Mouse (Mus musculus) macrophage (primary cell): ENCODE data around the gene Cacna2d3. TPM values are rescaled to one million over a fixed set of nuclear protein-coding genes. Genes with fewer than 3 reads are reported as not detected.

Source experiments
- H3K27ac ChIP-seq: fragments of 350-480 bp; formaldehyde crosslinking; 2 replicates; pipeline ENCODE4 v1.9.0; 2021
- H3K36me3 ChIP-seq: fragments of 350-480 bp; formaldehyde crosslinking; 2 replicates; pipeline ENCODE4 v1.9.0; 2021; ENCODE audit errors: inconsistent target
- H3K4me3 ChIP-seq: fragments of 350-480 bp; formaldehyde crosslinking; 2 replicates; pipeline ENCODE4 v1.9.0; 2021; ENCODE audit errors: inconsistent target
- H3K79me2 ChIP-seq: fragments of 350-480 bp; formaldehyde crosslinking; 2 replicates; pipeline ENCODE4 v1.9.0; 2021; ENCODE audit errors: inconsistent target
- WGBS: methylation state at CpG from one replicate; pipeline ENCODE4 v1.1.7; 2026; ENCODE audit warnings: inconsistent platforms; ENCODE audit not compliant: missing documents; 5-methylcytosine and 5-hydroxymethylcytosine counted together
- polyA plus RNA-seq: library from polyadenylated mRNA; stranded (reverse); fragments of 250-400 nt; gene quantifications from 3 replicates; pipeline ENCODE4 v1.2.4, GENCODE M21; 2018; ENCODE audit warnings: inconsistent platforms

Cacna2d3 gene
- polyA plus RNA-seq, 1 experiment from 2014 or later, result not detected

GRCm38 (mm10) chr14:29696131-29696530 is 25.5 kb downstream of the Cacna2d3 start:
- no peaks in the 10 kb centered on the region for H3K79me2 ChIP-seq
- no peak overlapping the region for H3K4me3 ChIP-seq
- WGBS, result 3% methylated on average over 3 of the region's 3 CpGs
- H3K27ac ChIP-seq, result no peak overlapping the region
- H3K36me3 ChIP-seq, result no peaks in the 10 kb centered on the region

GRCm38 (mm10) chr14:29672436-29673050 is 49.1 kb downstream of the Cacna2d3 start:
- H3K36me3 ChIP-seq, result no peaks in the 10 kb centered on the region
- H3K79me2 ChIP-seq, result no peaks in the 10 kb centered on the region
- WGBS, result 29% methylated on average over 1 of the region's 1 CpGs
- no peak overlapping the region for H3K4me3 ChIP-seq
- H3K27ac ChIP-seq, result no peak overlapping the region

- no peak overlapping the region for H3K27ac ChIP-seq
- WGBS, result 81% methylated on average over 5 of the region's 5 CpGs
- H3K79me2 ChIP-seq, result no peaks in the 10 kb centered on the region
- no peaks in the 10 kb centered on the region for H3K36me3 ChIP-seq
- no peak overlapping the region for H3K4me3 ChIP-seq
These were observed 51.8 kb downstream of the Cacna2d3 start for GRCm38 (mm10) chr14:29669826-29670225.

GRCm38 (mm10) chr14:29657006-29657405 is 64.7 kb downstream of the Cacna2d3 start:
- no peaks in the 10 kb centered on the region for H3K36me3 ChIP-seq

GRCm38 (mm10) chr14:29650591-29650990 is 71.1 kb downstream of the Cacna2d3 start:
- WGBS, result 83% methylated on average over 5 of the region's 5 CpGs
- Histone ChIP-seq H3K4me3 (no peak overlapping the region), H3K27ac (no peak overlapping the region), H3K36me3 (no peaks in the 10 kb centered on the region), H3K79me2 (no peaks in the 10 kb centered on the region)

More at GRCm38 (mm10) chr14:29657006-29657405, 64.7 kb downstream of the Cacna2d3 start:
- WGBS, result 25% methylated on average over 1 of the region's 1 CpGs
- Histone ChIP-seq H3K4me3 (no peak overlapping the region), H3K27ac (no peak overlapping the region), H3K79me2 (no peaks in the 10 kb centered on the region)

- WGBS, result 81% methylated on average over 6 of the region's 6 CpGs
- Histone ChIP-seq H3K27ac (no peak overlapping the region), H3K4me3 (no peak overlapping the region), H3K36me3 (no peaks in the 10 kb centered on the region), H3K79me2 (no peaks in the 10 kb centered on the region)
These were observed 72.9 kb downstream of the Cacna2d3 start for GRCm38 (mm10) chr14:29648721-29649120.

- Histone ChIP-seq H3K27ac (no peak overlapping the region), H3K4me3 (no peak overlapping the region), H3K79me2 (no peaks in the 10 kb centered on the region), H3K36me3 (no peaks in the 10 kb centered on the region)
- WGBS, result 85% methylated on average over 11 of the region's 11 CpGs
These were observed 76.2 kb downstream of the Cacna2d3 start for GRCm38 (mm10) chr14:29645421-29645820.

GRCm38 (mm10) chr14:29643217-29643616 is 78.4 kb downstream of the Cacna2d3 start:
- no peaks in the 10 kb centered on the region for H3K79me2 ChIP-seq
- no peak overlapping the region for H3K4me3 ChIP-seq
- no peak overlapping the region for H3K27ac ChIP-seq
- no peaks in the 10 kb centered on the region for H3K36me3 ChIP-seq
- WGBS, result 91% methylated on average over 4 of the region's 4 CpGs

GRCm38 (mm10) chr14:29639266-29639665 is 82.4 kb downstream of the Cacna2d3 start:
- 81% methylated on average over 3 of the region's 3 CpGs for WGBS
- Histone ChIP-seq H3K36me3 (no peaks in the 10 kb centered on the region), H3K79me2 (no peaks in the 10 kb centered on the region), H3K27ac (no peak overlapping the region), H3K4me3 (no peak overlapping the region)

- no peaks in the 10 kb centered on the region for H3K79me2 ChIP-seq
- WGBS, result 82% methylated on average over 8 of the region's 8 CpGs
- no peak overlapping the region for H3K27ac ChIP-seq
- no peak overlapping the region for H3K4me3 ChIP-seq
- H3K36me3 ChIP-seq, result no peaks in the 10 kb centered on the region
These were observed 93.5 kb downstream of the Cacna2d3 start for GRCm38 (mm10) chr14:29628213-29628612.

- Histone ChIP-seq H3K36me3 (no peaks in the 10 kb centered on the region), H3K79me2 (no peaks in the 10 kb centered on the region), H3K27ac (no peak overlapping the region), H3K4me3 (no peak overlapping the region)
- WGBS, result 91% methylated on average over 5 of the region's 5 CpGs
These were observed 109.2 kb downstream of the Cacna2d3 start for GRCm38 (mm10) chr14:29612436-29612835.

GRCm38 (mm10) chr14:29608761-29609160 is 112.9 kb downstream of the Cacna2d3 start:
- no peaks in the 10 kb centered on the region for H3K36me3 ChIP-seq
- WGBS, result 78% methylated on average over 6 of the region's 6 CpGs
- no peaks in the 10 kb centered on the region for H3K79me2 ChIP-seq
- H3K27ac ChIP-seq, result no peak overlapping the region
- H3K4me3 ChIP-seq, result no peak overlapping the region

GRCm38 (mm10) chr14:29599428-29599827 is 122.2 kb downstream of the Cacna2d3 start:
- 84% methylated on average over 8 of the region's 8 CpGs for WGBS
- Histone ChIP-seq H3K4me3 (no peak overlapping the region), H3K79me2 (no peaks in the 10 kb centered on the region), H3K36me3 (no peaks in the 10 kb centered on the region), H3K27ac (no peak overlapping the region)

- Histone ChIP-seq H3K36me3 (no peaks in the 10 kb centered on the region), H3K79me2 (no peaks in the 10 kb centered on the region), H3K27ac (no peak overlapping the region), H3K4me3 (no peak overlapping the region)
- 76% methylated on average over 4 of the region's 4 CpGs for WGBS
These were observed 128.8 kb downstream of the Cacna2d3 start for GRCm38 (mm10) chr14:29592896-29593295.

- H3K79me2 ChIP-seq, result no peaks in the 10 kb centered on the region
- no peak overlapping the region for H3K27ac ChIP-seq
- H3K4me3 ChIP-seq, result no peak overlapping the region
- WGBS, result 85% methylated on average over 9 of the region's 9 CpGs
- H3K36me3 ChIP-seq, result no peaks in the 10 kb centered on the region
These were observed 132.0 kb downstream of the Cacna2d3 start for GRCm38 (mm10) chr14:29589628-29590027.

- Histone ChIP-seq H3K4me3 (no peak overlapping the region), H3K27ac (no peak overlapping the region), H3K79me2 (no peaks in the 10 kb centered on the region), H3K36me3 (no peaks in the 10 kb centered on the region)
- 74% methylated on average over 2 of the region's 2 CpGs for WGBS
These were observed 139.7 kb downstream of the Cacna2d3 start for GRCm38 (mm10) chr14:29581961-29582360.
